Mouse (Mus musculus): Measurements from ENCODE around the gene Cyp27a1. TPM values are rescaled to one million over a fixed set of nuclear protein-coding genes. Genes with fewer than 3 reads are reported as not detected.

The Cyp27a1 gene
- polyA plus RNA-seq, 1 experiment: 10.7 TPM

DNA sequence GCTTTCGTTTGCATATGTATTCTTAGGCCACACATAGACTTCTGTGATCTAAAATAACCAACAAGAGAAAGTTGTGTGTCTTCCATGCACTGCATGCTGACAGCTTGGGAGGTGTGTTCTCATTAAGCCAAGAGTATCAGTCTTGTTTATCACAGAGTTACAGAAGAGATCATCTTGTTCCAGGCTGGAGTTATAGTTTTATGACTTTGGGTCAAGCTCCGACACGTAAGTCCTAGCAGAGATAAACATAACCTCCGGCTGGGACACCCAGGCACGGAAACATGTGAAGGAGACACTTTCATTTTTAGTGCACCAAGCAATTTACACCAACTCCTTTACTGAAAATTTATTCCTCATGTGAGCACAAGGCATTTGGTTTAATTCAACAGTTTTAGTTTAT is 12.7 kb downstream of the Cyp27a1 start:
- DNase-seq: no peak
- H3K27me3 ChIP-seq (ENCODE audit: control insufficient read depth, insufficient read depth, low read length): no peaks in the 10 kb centered on the region
- no peaks in the 10 kb centered on the region for H3K36me3 ChIP-seq (ENCODE audit: control insufficient read depth, insufficient read depth, low read length)
- H3K4me3 ChIP-seq (ENCODE audit: control insufficient read depth, insufficient read depth, low read length): no peak overlapping the region
- H3K27ac ChIP-seq (ENCODE audit: control insufficient read depth, insufficient read depth, low read length): no peak overlapping the region
- peaks cover 2% of the 10 kb centered on the region for H3K4me1 ChIP-seq (replicated peaks; ENCODE audit: control insufficient read depth, insufficient read depth, low read length)
- TF ChIP-seq CTCF (IDR thresholded peaks at IDR 0.05; ENCODE audit: borderline replicate concordance, control insufficient read depth, extremely low read depth, insufficient read depth, low read length, poor library complexity) (no peak), POLR2A (IDR thresholded peaks at IDR 0.05; ENCODE audit: control insufficient read depth, extremely low read depth, insufficient read depth, low read length, poor library complexity) (no peak)
- 89% methylated on average over 5 of the region's 5 CpGs for WGBS

DNA sequence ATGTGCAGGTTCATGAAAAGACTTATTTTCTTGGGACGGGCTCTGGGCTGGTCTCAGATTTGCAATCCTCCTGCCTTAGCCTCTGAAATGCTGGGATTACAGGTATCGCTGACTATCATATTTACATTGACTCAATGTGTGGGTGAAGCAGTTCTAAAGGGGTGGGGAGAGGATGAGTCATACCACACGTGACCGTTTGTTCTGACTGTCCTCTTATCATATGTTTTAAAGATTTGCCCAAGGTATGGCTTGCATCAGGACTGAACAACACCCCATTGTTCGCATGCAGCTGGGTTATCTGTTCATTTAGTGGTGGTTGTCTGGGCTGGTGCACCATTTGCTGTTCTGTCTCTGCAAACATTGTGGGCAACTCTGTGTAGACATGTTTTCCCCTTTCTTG is 13.3 kb downstream of the Cyp27a1 start:
- Histone ChIP-seq H3K4me1 (replicated peaks; ENCODE audit: control insufficient read depth, insufficient read depth, low read length) (no peaks in the 10 kb centered on the region), H3K27me3 (ENCODE audit: control insufficient read depth, insufficient read depth, low read length) (no peaks in the 10 kb centered on the region), H3K36me3 (ENCODE audit: control insufficient read depth, insufficient read depth, low read length) (no peaks in the 10 kb centered on the region), H3K27ac (ENCODE audit: control insufficient read depth, insufficient read depth, low read length) (no peak overlapping the region), H3K4me3 (ENCODE audit: control insufficient read depth, insufficient read depth, low read length) (no peak overlapping the region)
- 87% methylated on average over 5 of the region's 5 CpGs for WGBS
- DNase-seq: no peak
- no peak for TF ChIP-seq CTCF (IDR thresholded peaks at IDR 0.05; ENCODE audit: borderline replicate concordance, control insufficient read depth, extremely low read depth, insufficient read depth, low read length, poor library complexity)
- TF ChIP-seq POLR2A (IDR thresholded peaks at IDR 0.05; ENCODE audit: control insufficient read depth, extremely low read depth, insufficient read depth, low read length, poor library complexity): no peak

DNA sequence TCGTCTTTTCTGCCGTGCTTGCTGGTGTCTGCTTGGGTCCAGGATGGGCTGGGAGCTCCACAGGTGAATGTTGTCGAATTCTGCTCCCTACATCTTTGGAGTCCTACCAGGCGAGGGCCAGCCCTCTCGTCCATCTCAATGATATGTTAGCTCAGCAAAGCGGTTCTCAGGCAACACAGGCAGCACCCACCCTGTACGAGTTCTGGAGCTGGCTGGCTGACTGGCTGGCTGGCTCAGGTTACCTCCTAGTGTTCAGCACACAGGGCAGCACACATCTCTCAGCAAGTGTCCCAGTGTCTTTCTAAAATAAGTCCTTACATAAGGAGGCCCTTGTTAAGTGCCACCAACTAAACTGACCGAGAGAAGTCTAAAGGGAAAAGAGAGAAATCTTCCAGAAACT is 15.1 kb downstream of the Cyp27a1 start:
- Histone ChIP-seq H3K27ac (ENCODE audit: control insufficient read depth, insufficient read depth, low read length) (no peak overlapping the region), H3K36me3 (ENCODE audit: control insufficient read depth, insufficient read depth, low read length) (no peaks in the 10 kb centered on the region), H3K4me1 (replicated peaks; ENCODE audit: control insufficient read depth, insufficient read depth, low read length) (no peaks in the 10 kb centered on the region), H3K27me3 (ENCODE audit: control insufficient read depth, insufficient read depth, low read length) (no peaks in the 10 kb centered on the region), H3K4me3 (ENCODE audit: control insufficient read depth, insufficient read depth, low read length) (no peak overlapping the region)
- 78% methylated on average over 8 of the region's 8 CpGs for WGBS
- no peak for TF ChIP-seq POLR2A (IDR thresholded peaks at IDR 0.05; ENCODE audit: control insufficient read depth, extremely low read depth, insufficient read depth, low read length, poor library complexity)
- no peak for DNase-seq

DNA sequence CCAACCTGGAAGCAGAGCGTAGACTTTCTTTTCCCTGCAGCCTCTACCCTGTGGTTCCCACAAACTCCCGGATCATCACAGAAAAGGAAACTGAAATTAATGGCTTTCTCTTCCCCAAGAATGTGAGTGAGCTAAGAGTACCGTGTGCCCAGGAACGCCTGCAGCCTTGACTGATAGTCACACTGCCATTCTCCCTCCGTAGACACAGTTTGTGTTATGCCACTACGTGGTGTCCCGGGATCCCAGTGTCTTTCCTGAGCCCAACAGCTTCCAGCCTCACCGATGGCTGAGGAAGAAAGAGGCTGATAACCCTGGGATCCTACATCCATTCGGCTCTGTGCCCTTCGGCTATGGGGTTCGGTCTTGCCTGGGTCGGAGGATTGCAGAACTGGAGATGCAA is 23.6 kb downstream of the Cyp27a1 start:
- TF ChIP-seq POLR2A (IDR thresholded peaks at IDR 0.05; ENCODE audit: control insufficient read depth, extremely low read depth, insufficient read depth, low read length, poor library complexity) (no peak), CTCF (IDR thresholded peaks at IDR 0.05; ENCODE audit: borderline replicate concordance, control insufficient read depth, extremely low read depth, insufficient read depth, low read length, poor library complexity) (no peak)
- DNase-seq: no peak
- H3K36me3 ChIP-seq (ENCODE audit: control insufficient read depth, insufficient read depth, low read length): no peaks in the 10 kb centered on the region
- H3K4me1 ChIP-seq (replicated peaks; ENCODE audit: control insufficient read depth, insufficient read depth, low read length): no peaks in the 10 kb centered on the region
- H3K27me3 ChIP-seq (ENCODE audit: control insufficient read depth, insufficient read depth, low read length): no peaks in the 10 kb centered on the region
- no peak overlapping the region for H3K4me3 ChIP-seq (ENCODE audit: control insufficient read depth, insufficient read depth, low read length)
- H3K27ac ChIP-seq (ENCODE audit: control insufficient read depth, insufficient read depth, low read length): no peak overlapping the region
- WGBS: 94% methylated on average over 12 of the region's 12 CpGs

DNA sequence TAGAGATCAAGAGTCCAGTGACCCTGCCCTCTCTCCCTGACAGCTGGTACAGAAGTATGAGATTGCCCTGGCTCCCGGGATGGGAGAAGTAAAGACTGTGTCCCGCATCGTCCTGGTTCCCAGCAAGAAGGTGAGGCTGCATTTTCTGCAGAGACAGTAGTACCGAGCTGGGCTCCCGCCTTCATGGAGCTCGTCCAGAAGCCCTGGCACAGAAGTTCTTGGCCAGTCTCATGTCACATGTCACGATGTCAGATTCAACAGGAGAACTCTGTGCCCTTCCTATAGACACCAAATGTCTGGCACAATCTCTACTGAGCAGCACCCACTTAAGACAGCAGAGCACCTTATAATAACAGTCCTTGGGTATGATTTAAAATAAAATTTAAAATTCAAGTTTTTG is 24.1 kb downstream of the Cyp27a1 start:
- Histone ChIP-seq H3K4me1 (replicated peaks; ENCODE audit: control insufficient read depth, insufficient read depth, low read length) (no peaks in the 10 kb centered on the region), H3K27me3 (ENCODE audit: control insufficient read depth, insufficient read depth, low read length) (no peaks in the 10 kb centered on the region), H3K4me3 (ENCODE audit: control insufficient read depth, insufficient read depth, low read length) (no peak overlapping the region), H3K27ac (ENCODE audit: control insufficient read depth, insufficient read depth, low read length) (no peak overlapping the region), H3K36me3 (ENCODE audit: control insufficient read depth, insufficient read depth, low read length) (no peaks in the 10 kb centered on the region)
- TF ChIP-seq POLR2A (IDR thresholded peaks at IDR 0.05; ENCODE audit: control insufficient read depth, extremely low read depth, insufficient read depth, low read length, poor library complexity): no peak
- no peak for TF ChIP-seq CTCF (IDR thresholded peaks at IDR 0.05; ENCODE audit: borderline replicate concordance, control insufficient read depth, extremely low read depth, insufficient read depth, low read length, poor library complexity)
- DNase-seq: no peak
- WGBS: 92% methylated on average over 7 of the region's 7 CpGs

DNA sequence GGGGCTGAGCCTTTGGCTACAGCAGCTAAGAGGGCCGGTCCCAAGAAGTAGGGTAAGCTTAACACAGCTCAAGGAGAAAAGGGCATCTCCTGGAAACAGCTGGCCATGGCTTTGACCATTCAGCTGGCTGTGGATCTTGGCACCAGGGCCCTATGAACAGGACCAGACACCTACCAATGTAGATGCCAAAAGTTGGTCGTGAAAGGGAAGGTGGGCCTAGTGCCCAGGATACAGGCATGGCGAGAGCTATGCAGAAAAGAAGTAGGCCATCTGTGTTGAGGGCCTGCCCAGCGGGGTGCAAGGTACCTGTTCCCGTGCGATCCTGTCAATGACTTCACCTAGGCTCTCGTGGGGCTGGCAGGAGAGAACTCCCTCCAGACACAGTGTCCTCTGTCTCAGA is 27.5 kb downstream of the Cyp27a1 start:
- no peak for DNase-seq
- H3K27ac ChIP-seq (ENCODE audit: control insufficient read depth, insufficient read depth, low read length): no peak overlapping the region
- no peaks in the 10 kb centered on the region for H3K27me3 ChIP-seq (ENCODE audit: control insufficient read depth, insufficient read depth, low read length)
- H3K4me3 ChIP-seq (ENCODE audit: control insufficient read depth, insufficient read depth, low read length): no peak overlapping the region
- no peaks in the 10 kb centered on the region for H3K4me1 ChIP-seq (replicated peaks; ENCODE audit: control insufficient read depth, insufficient read depth, low read length)
- TF ChIP-seq POLR2A (IDR thresholded peaks at IDR 0.05; ENCODE audit: control insufficient read depth, extremely low read depth, insufficient read depth, low read length, poor library complexity) (no peak), CTCF (IDR thresholded peaks at IDR 0.05; ENCODE audit: borderline replicate concordance, control insufficient read depth, extremely low read depth, insufficient read depth, low read length, poor library complexity) (no peak)
- H3K36me3 ChIP-seq (ENCODE audit: control insufficient read depth, insufficient read depth, low read length): no peaks in the 10 kb centered on the region
- WGBS: 91% methylated on average over 7 of the region's 7 CpGs

DNA sequence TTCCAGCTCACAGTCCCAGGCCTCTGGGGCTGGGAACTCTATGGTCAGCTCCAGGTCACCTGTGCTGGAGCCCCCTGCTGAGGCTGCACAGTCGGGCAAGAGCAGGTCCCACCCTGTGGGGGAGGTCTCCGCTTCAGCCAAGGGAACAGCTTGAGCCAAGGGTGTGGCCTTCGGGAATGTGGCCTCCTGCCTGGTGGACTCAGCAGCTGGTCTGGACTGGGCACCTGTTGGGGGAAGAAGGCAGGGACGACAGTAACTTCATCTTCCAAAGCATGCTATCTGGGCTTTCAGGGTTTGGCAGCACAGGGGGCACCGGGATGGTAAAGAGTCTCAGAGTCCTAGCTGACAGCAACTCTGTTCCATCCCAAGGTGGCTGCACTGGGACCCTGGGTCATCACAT is 34.0 kb downstream of the Cyp27a1 start:
- DNase-seq: no peak
- H3K4me1 ChIP-seq (replicated peaks; ENCODE audit: control insufficient read depth, insufficient read depth, low read length): no peaks in the 10 kb centered on the region
- H3K36me3 ChIP-seq (ENCODE audit: control insufficient read depth, insufficient read depth, low read length): no peaks in the 10 kb centered on the region
- H3K27me3 ChIP-seq (ENCODE audit: control insufficient read depth, insufficient read depth, low read length): no peaks in the 10 kb centered on the region
- H3K4me3 ChIP-seq (ENCODE audit: control insufficient read depth, insufficient read depth, low read length): no peak overlapping the region
- 90% methylated on average over 5 of the region's 5 CpGs for WGBS
- H3K27ac ChIP-seq (ENCODE audit: control insufficient read depth, insufficient read depth, low read length): no peak overlapping the region
- TF ChIP-seq CTCF (IDR thresholded peaks at IDR 0.05; ENCODE audit: borderline replicate concordance, control insufficient read depth, extremely low read depth, insufficient read depth, low read length, poor library complexity): no peak
- no peak for TF ChIP-seq POLR2A (IDR thresholded peaks at IDR 0.05; ENCODE audit: control insufficient read depth, extremely low read depth, insufficient read depth, low read length, poor library complexity)
